Mouse (Mus musculus): Measurements from ENCODE around the gene Wfdc17. TPM values are rescaled to one million over a fixed set of nuclear protein-coding genes. Genes with fewer than 3 reads are reported as not detected.

Gene Wfdc17
- total RNA-seq, 1 experiment, result not detected

- Histone ChIP-seq H3K4me1 (ENCODE audit: control insufficient read depth in 2 of 2, insufficient read depth in 2 of 2, low read length in 2 of 2, poor library complexity in 1 of 2) (peaks cover 0 to 7% of the 10 kb centered on the region in 2 experiments; a peak in 2 of 4 replicates), H3K9ac (ENCODE audit: insufficient read depth, low read depth, low read length, poor library complexity, severe bottlenecking) (peak within 1 kb of the TSS; percentile 99), H3K9me3 (ENCODE audit: control insufficient read depth, insufficient read depth, low read depth, low read length) (no peaks in the 10 kb centered on the region), H3K4me3 (ENCODE audit: insufficient read depth in 1 of 2, low read depth in 1 of 2, low read length in 2 of 2, poor library complexity in 1 of 2, severe bottlenecking in 1 of 2) (peak within 1 kb of the TSS; percentile 88 to 98), H3K27ac (ENCODE audit: insufficient read depth, low read depth, low read length, poor library complexity, severe bottlenecking) (peak within 1 kb of the TSS; percentile 80), H3K36me3 (ENCODE audit: control insufficient read depth, insufficient read depth, low read length, poor library complexity, severe bottlenecking) (peaks cover 14% of the 10 kb centered on the region)
- TF ChIP-seq HCFC1 (IDR thresholded peaks at IDR 0.05; ENCODE audit: borderline replicate concordance, insufficient read depth, low read length), result peak; percentile 84
- TF ChIP-seq CHD2 (IDR thresholded peaks at IDR 0.05; ENCODE audit: low read depth, low read length), result peak; percentile 63
- TF ChIP-seq MAFK (IDR thresholded peaks at IDR 0.05; ENCODE audit: insufficient read depth, low read depth, low read length), result no peak
- no peak for TF ChIP-seq ZNF384 (IDR thresholded peaks at IDR 0.05; ENCODE audit: low read depth, low read length)
- TF ChIP-seq ZC3H11A (IDR thresholded peaks at IDR 0.05; ENCODE audit: borderline replicate concordance, low read depth, low read length), result no peak
- peak; percentile 78 for DNase-seq (ENCODE audit: low read depth, low spot score)
- in situ Hi-C loops (cut with MboI; ENCODE audit: low sequenced_read_pairs in 2 of 2, unreplicated experiment in 2 of 2), result no loop called here
Observed at GRCm38 (mm10) chr11:83753581-83754181, 49.9 kb downstream of the Wfdc17 start, which contains the start of gene Heatr6. Heatr6 (plus strand) TSS chr11:83753696.

DNA sequence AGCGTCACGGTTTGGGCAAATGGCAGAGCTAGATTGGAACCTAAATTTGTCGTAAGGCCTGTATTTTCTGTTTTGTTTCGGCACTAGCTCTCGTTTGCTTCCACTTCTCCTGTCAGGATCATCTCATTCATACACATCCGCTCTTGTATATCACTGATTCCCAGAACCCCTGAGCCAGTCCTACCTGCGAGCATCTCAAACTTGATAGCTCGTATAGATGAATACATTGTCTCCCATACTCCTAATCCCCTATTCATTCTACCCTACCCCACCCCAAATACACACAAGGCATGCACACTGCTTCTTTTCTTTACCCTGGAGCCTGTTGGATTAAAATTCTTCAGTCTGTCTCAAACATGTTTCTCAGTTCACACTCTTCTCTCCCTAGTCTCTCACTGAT, 50.4 kb downstream of the Wfdc17 start:
- peaks cover 0 to 7% of the 10 kb centered on the region in 2 experiments; a peak in 2 of 4 replicates for H3K4me1 ChIP-seq (ENCODE audit: control insufficient read depth in 2 of 2, insufficient read depth in 2 of 2, low read length in 2 of 2, poor library complexity in 1 of 2)
- H3K9ac ChIP-seq (ENCODE audit: insufficient read depth, low read depth, low read length, poor library complexity, severe bottlenecking), result peak overlapping the region; percentile 99
- DNase-seq (ENCODE audit: low read depth, low spot score), result no peak
- peak overlapping the region; percentile 88 to 98 for H3K4me3 ChIP-seq (ENCODE audit: insufficient read depth in 1 of 2, low read depth in 1 of 2, low read length in 2 of 2, poor library complexity in 1 of 2, severe bottlenecking in 1 of 2)
- H3K27ac ChIP-seq (ENCODE audit: insufficient read depth, low read depth, low read length, poor library complexity, severe bottlenecking), result no peak overlapping the region
- no peaks in the 10 kb centered on the region for H3K9me3 ChIP-seq (ENCODE audit: control insufficient read depth, insufficient read depth, low read depth, low read length)
- TF ChIP-seq HCFC1 (IDR thresholded peaks at IDR 0.05; ENCODE audit: borderline replicate concordance, insufficient read depth, low read length) (no peak), ZNF384 (IDR thresholded peaks at IDR 0.05; ENCODE audit: low read depth, low read length) (no peak), CHD2 (IDR thresholded peaks at IDR 0.05; ENCODE audit: low read depth, low read length) (no peak), ZC3H11A (IDR thresholded peaks at IDR 0.05; ENCODE audit: borderline replicate concordance, low read depth, low read length) (no peak), MAFK (IDR thresholded peaks at IDR 0.05; ENCODE audit: insufficient read depth, low read depth, low read length) (no peak)
- in situ Hi-C loops (cut with MboI; ENCODE audit: low sequenced_read_pairs in 2 of 2, unreplicated experiment in 2 of 2), result no loop called here
- peaks cover 19% of the 10 kb centered on the region for H3K36me3 ChIP-seq (ENCODE audit: control insufficient read depth, insufficient read depth, low read length, poor library complexity, severe bottlenecking)

Other genes starting within 250 kb of the Wfdc17 start
- 0.79 and 1.3 TPM in 2 replicates for gene Mmp28, start 240.9 kb upstream of the Wfdc17 start, total RNA-seq (2012; rRNA removed)
- 33.8 and 53.8 TPM in 2 replicates for gene Taf15, start 230.9 kb upstream of the Wfdc17 start, total RNA-seq (2012; rRNA removed)
- gene Heatr9, start 181.8 kb upstream of the Wfdc17 start, total RNA-seq (2012; rRNA removed), result not detected in 2 replicates
- gene Ccl5, start 173.5 kb upstream of the Wfdc17 start, total RNA-seq (2012; rRNA removed), result not detected in 2 replicates
- gene Ccl9, start 125.4 kb upstream of the Wfdc17 start, total RNA-seq (2012; rRNA removed), result 0.18 TPM in 1 of 2 replicates, not detected in the other
- 0.36 and 0.42 TPM in 2 replicates for gene Ccl6, start 110.9 kb upstream of the Wfdc17 start, total RNA-seq (2012; rRNA removed)
- gene Rpl9-ps1, start 58.4 kb upstream of the Wfdc17 start, total RNA-seq (2012; rRNA removed), result not detected in 2 replicates
- gene Ccl3, start 54.6 kb upstream of the Wfdc17 start, total RNA-seq (2012; rRNA removed), result 1.1 and 1.3 TPM in 2 replicates
- gene Ccl4, start 41.4 kb upstream of the Wfdc17 start, total RNA-seq (2012; rRNA removed), result not detected in 2 replicates
- gene Wfdc18, start 5.0 kb downstream of the Wfdc17 start, total RNA-seq (2012; rRNA removed), result not detected in 2 replicates
- not detected in 2 replicates for gene Wfdc21, start 42.9 kb downstream of the Wfdc17 start, total RNA-seq (2012; rRNA removed)
- gene Heatr6, start 49.7 kb downstream of the Wfdc17 start, total RNA-seq (2012; rRNA removed), result 16.7 and 19.5 TPM in 2 replicates
- 0.16 and 0.40 TPM in 2 replicates for gene Hnf1b, start 146.1 kb downstream of the Wfdc17 start, total RNA-seq (2012; rRNA removed)
- 33.9 and 44.1 TPM in 2 replicates for gene Ddx52, start 238.1 kb downstream of the Wfdc17 start, total RNA-seq (2012; rRNA removed)